Mouse (Mus musculus) heart, embryonic 14.5 days (tissue): Measurements from ENCODE around the gene Rsad1. TPM values are rescaled to one million over a fixed set of nuclear protein-coding genes. Genes with fewer than 3 reads are reported as not detected.

Source experiments
- ATAC-seq: fragments of 200-750 bp; cut with Nextera tagmentation; 2 replicates; pipeline ENCODE4 v1.8.0; 2017; ENCODE audit warnings: low read depth, moderate TSS enrichment; ENCODE audit not compliant: insufficient number of reproducible peaks, insufficient read depth, low FRiP score
- H3K27ac ChIP-seq, 2 experiments: fragments of 200-500 bp in 1 of 2; fragments of 300-500 bp in 1 of 2; sonication (generic) in 1 of 2; replicated peaks in 1 of 2; 2 replicates each; pipeline ENCODE4 v1.5.1; 2012 to 2014; ENCODE audit warnings: low read depth in 2 of 2, low read length in 2 of 2, control low read depth in 1 of 2, mild to moderate bottlenecking in 1 of 2, mixed read lengths in 1 of 2; ENCODE audit not compliant: control insufficient read depth in 1 of 2, insufficient read depth in 1 of 2
- H3K27me3 ChIP-seq: fragments of 300-500 bp; sonication (generic); 2 replicates; pipeline ENCODE4 v1.6.1; 2014; ENCODE audit warnings: mild to moderate bottlenecking, low read length, control low read depth; ENCODE audit not compliant: control insufficient read depth, insufficient read depth
- H3K36me3 ChIP-seq: fragments of 300-500 bp; sonication (generic); 2 replicates; pipeline ENCODE4 v1.6.1; 2014; ENCODE audit warnings: mild to moderate bottlenecking, control low read depth, low read length, mixed read lengths; ENCODE audit not compliant: control insufficient read depth, insufficient read depth
- H3K4me1 ChIP-seq, 2 experiments: fragments of 200-500 bp in 1 of 2; fragments of 300-500 bp in 1 of 2; sonication (generic) in 1 of 2; 2 replicates each; pipeline ENCODE4 v1.6.1; 2012 to 2014; ENCODE audit warnings: low read length in 2 of 2, control low read depth in 1 of 2, mixed read lengths in 1 of 2; ENCODE audit not compliant: control insufficient read depth in 2 of 2, insufficient read depth in 2 of 2
- H3K4me2 ChIP-seq: fragments of 300-500 bp; sonication (generic); 2 replicates; pipeline ENCODE4 v1.6.1; 2014; ENCODE audit warnings: mild to moderate bottlenecking, low read length
- H3K4me3 ChIP-seq, 2 experiments: fragments of 200-500 bp in 1 of 2; fragments of 300-500 bp in 1 of 2; sonication (generic) in 1 of 2; 2 replicates each; pipeline ENCODE4 v1.5.1; 2012 to 2014; ENCODE audit warnings: low read length in 2 of 2, mild to moderate bottlenecking in 2 of 2, control low read depth in 1 of 2, low read depth in 1 of 2, moderate library complexity in 1 of 2; ENCODE audit not compliant: control insufficient read depth in 1 of 2, insufficient read depth in 1 of 2
- H3K9ac ChIP-seq: fragments of 300-500 bp; sonication (generic); 2 replicates; pipeline ENCODE4 v1.6.1; 2014; ENCODE audit warnings: mild to moderate bottlenecking, low read length
- H3K9me3 ChIP-seq: fragments of 300-500 bp; sonication (generic); 2 replicates; pipeline ENCODE4 v1.6.1; 2016; ENCODE audit warnings: low read length, control low read depth; ENCODE audit not compliant: control insufficient read depth
- WGBS: fragments of 180-500 bp; shearing (Covaris S2); extraction: QIAGEN DNeasy Blood & Tissue Kit; methylation state at CpG from one replicate; pipeline ENCODE4 v1.1.7; 2014; 5-methylcytosine and 5-hydroxymethylcytosine counted together
- polyA plus RNA-seq: library from polyadenylated mRNA; unstranded; fragments of >200 nt; fragmentation: Nextera tagmentation; extraction: Ambion mirVana; gene quantifications from 2 replicates; pipeline ENCODE4 v1.2.1, GENCODE M21; 2014

The Rsad1 gene
- polyA plus RNA-seq, 1 experiment from 2014 or later: 5.4 TPM

GRCm38 (mm10) chr11:94547271-94547670 lies 1.8 kb downstream of the Rsad1 start:
- whole genome bisulfite sequencing: 94% methylated on average over 6 of the region's 6 CpGs
- Histone ChIP-seq H3K9me3 (no peaks in the 10 kb centered on the region), H3K27ac (no peak overlapping the region), H3K36me3 (peaks cover 13% of the 10 kb centered on the region; the same call in 1 of the 2 replicates), H3K4me3 (no peak overlapping the region), H3K4me1 (peaks cover 10 to 15% of the 10 kb centered on the region in 2 experiments; a peak in 3 of 4 replicates), H3K9ac (no peak overlapping the region), H3K27me3 (no peaks in the 10 kb centered on the region), H3K4me2 (no peak overlapping the region)
- ATAC-seq: no peak

DNA sequence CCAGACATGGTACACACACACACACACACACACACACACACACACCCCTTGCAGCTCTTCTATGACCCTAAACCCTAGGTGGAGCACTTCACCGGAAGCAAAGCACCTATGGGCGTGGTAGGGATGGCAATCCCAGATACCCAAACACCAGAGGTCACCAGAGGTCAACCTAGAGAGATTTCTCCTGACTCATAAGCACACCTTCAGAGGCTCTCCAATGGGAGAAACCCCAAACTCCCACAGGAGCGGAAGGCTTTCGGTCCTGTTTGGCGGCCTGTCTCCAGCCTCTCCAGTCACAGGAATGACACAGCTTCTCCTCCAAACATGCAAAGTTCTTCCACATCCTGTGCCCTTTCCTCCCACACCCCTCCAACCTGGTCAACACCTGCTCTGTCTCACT lies 2.7 kb downstream of the Rsad1 start:
- Histone ChIP-seq H3K4me1 (peaks cover 10 to 15% of the 10 kb centered on the region in 2 experiments; a peak in 3 of 4 replicates), H3K9ac (no peak overlapping the region), H3K27ac (no peak overlapping the region), H3K4me3 (no peak overlapping the region), H3K4me2 (no peak overlapping the region), H3K36me3 (peaks cover 19% of the 10 kb centered on the region), H3K9me3 (no peaks in the 10 kb centered on the region), H3K27me3 (no peaks in the 10 kb centered on the region)
- 93% methylated on average over 5 of the region's 5 CpGs for WGBS
- ATAC-seq: no peak

DNA sequence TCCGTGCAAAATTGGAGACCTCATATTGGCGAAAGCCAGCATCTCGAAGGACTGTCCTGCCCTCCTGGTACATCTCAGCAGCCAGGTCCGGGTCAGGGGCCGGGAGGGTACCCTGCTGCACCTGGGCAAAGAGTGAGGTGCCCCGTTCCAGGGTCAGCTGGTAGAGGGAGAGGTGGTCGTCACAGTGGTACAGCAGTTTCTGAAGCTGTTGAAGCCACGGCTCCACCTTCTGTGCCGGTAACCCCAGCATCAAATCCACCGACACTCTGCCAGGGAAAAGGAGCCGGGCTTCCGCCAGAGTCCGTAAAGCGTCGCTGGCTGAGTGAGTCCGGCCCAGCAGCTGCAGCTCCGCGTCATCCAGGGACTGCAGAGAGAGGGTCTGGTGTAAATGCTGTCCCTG lies 4.6 kb downstream of the Rsad1 start:
- Histone ChIP-seq H3K27me3 (no peaks in the 10 kb centered on the region), H3K9ac (peak overlapping the region; percentile 34), H3K4me3 (peak overlapping the region; percentile 9; a peak in 2 of 4 replicates), H3K4me2 (peak overlapping the region; percentile 57), H3K36me3 (peaks cover 19% of the 10 kb centered on the region), H3K9me3 (no peaks in the 10 kb centered on the region), H3K27ac (no peak overlapping the region), H3K4me1 (peaks cover 7 to 12% of the 10 kb centered on the region in 2 experiments; a peak in 3 of 4 replicates)
- WGBS: 43% methylated on average over 18 of the region's 18 CpGs
- no peak for ATAC-seq

DNA sequence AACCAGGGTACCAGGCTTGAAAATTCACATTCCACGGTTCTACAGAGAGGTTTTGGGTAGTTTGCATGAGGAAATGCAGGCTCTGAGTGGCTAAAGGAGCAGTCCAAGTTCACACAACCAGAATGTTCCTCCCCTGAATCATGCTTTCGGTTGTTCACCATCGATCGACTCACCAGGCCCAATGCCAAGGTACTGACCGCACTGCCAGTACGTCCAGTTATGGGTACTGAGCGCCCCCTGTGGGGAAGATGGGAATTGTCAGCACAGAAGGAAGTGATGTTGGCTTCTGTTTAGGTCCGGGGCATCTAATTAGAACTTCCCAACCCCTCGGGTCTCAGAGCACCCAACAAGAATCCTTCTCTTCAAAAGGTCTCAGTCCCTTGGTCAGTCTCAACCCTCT lies 5.1 kb downstream of the Rsad1 start:
- WGBS: 22% methylated on average over 9 of the region's 9 CpGs
- no peak for ATAC-seq
- no peak overlapping the region for H3K4me3 ChIP-seq

DNA sequence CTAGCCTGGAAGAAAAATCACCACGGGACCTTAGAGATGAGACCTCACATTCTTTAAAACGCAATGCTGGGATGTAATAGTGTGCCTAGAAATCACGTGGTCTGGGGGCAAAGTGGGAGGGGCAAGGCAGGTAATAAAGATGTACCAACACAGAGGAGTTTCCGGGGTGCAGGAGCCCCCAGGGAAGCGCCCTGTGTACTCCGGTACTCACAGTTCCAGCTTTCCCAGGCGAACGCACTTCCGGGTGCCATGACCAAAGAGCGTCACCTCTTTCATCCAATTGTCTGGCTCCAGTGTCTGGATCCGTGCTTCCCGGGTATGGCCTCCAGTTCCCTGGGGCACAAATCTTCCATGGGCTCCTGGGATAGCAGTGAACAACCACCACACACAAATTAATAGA lies 5.7 kb downstream of the Rsad1 start:
- H3K9ac ChIP-seq: no peak overlapping the region
- peaks cover 19% of the 10 kb centered on the region for H3K36me3 ChIP-seq
- H3K27ac ChIP-seq: no peak overlapping the region
- WGBS: 87% methylated on average over 12 of the region's 12 CpGs
- H3K4me3 ChIP-seq: no peak overlapping the region
- H3K4me1 ChIP-seq: peaks cover 4 to 11% of the 10 kb centered on the region in 2 experiments; a peak in 2 of 4 replicates
- no peak overlapping the region for H3K4me2 ChIP-seq
- H3K27me3 ChIP-seq: no peaks in the 10 kb centered on the region
- ATAC-seq: no peak
- H3K9me3 ChIP-seq: no peaks in the 10 kb centered on the region

More for the DNA sequence above, 5.1 kb downstream of the Rsad1 start:
- Histone ChIP-seq H3K4me2 (peak overlapping the region; percentile 57), H3K27ac (no peak overlapping the region), H3K9me3 (no peaks in the 10 kb centered on the region), H3K9ac (no peak overlapping the region), H3K36me3 (peaks cover 19% of the 10 kb centered on the region), H3K4me1 (peaks cover 5 to 11% of the 10 kb centered on the region in 2 experiments; a peak in 2 of 4 replicates), H3K27me3 (no peaks in the 10 kb centered on the region)

DNA sequence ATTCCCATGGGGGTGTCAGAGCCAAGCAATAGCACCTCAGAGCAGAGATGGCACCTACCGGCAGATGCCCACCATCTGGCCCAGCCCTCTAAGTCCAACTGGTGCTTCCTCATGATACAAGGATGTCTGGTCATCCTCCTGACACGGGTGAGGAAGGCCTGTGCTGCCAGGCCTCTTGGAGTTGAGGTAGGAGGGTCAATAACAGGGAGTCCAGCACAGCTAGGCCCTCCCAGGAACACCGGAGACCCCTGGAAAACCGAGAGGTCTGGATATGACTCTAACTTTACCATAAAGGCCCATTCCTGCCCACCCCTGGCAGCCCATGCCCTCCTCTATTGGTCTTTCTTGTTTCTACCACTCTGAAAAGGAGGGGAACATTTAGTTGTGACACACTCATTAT lies 6.7 kb downstream of the Rsad1 start:
- H3K36me3 ChIP-seq: peaks cover 19% of the 10 kb centered on the region
- H3K4me2 ChIP-seq: no peak overlapping the region
- H3K4me3 ChIP-seq: no peak overlapping the region
- 86% methylated on average over 4 of the region's 4 CpGs for WGBS
- no peak for ATAC-seq
- H3K27me3 ChIP-seq: no peaks in the 10 kb centered on the region
- H3K4me1 ChIP-seq: peaks cover 3 to 7% of the 10 kb centered on the region in 2 experiments; a peak in 2 of 4 replicates
- no peaks in the 10 kb centered on the region for H3K9me3 ChIP-seq
- no peak overlapping the region for H3K27ac ChIP-seq
- no peak overlapping the region for H3K9ac ChIP-seq

DNA sequence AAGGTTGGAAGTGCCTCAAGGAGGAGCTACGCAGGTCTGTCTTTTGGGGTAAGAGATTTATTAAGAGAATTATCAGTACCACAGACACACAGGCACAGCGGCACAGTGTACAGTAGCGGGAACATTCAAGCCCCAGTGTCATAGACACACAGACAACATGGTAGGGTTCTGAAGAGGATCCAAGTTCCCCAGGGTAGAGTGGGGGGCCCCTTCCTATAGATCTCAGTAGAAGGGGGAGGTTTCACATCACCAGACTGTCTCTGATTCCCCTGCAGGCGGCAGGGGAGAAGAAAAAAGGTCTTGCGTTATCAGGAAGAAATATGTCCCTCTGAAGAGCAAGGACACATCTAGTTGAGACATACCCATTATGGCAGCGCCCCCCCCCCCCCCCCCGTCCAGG lies 9.3 kb downstream of the Rsad1 start:
- 76% methylated on average over 7 of the region's 7 CpGs for WGBS
- H3K36me3 ChIP-seq: peaks cover 19% of the 10 kb centered on the region
- no peak overlapping the region for H3K4me2 ChIP-seq
- H3K4me1 ChIP-seq: peaks cover 4 to 7% of the 10 kb centered on the region in 2 experiments; a peak in 3 of 4 replicates
- no peak for ATAC-seq
- H3K4me3 ChIP-seq: no peak overlapping the region
- H3K27me3 ChIP-seq: no peaks in the 10 kb centered on the region
- no peak overlapping the region for H3K9ac ChIP-seq
- H3K27ac ChIP-seq: no peak overlapping the region
- 0 out of 2 replicates have a peak, but pooled peaks cover 2% of the 10 kb centered on the region for H3K9me3 ChIP-seq

- Histone ChIP-seq H3K36me3 (peaks cover 19% of the 10 kb centered on the region), H3K4me3 (no peak overlapping the region), H3K9me3 (0 out of 2 replicates have a peak, but pooled peaks cover 4% of the 10 kb centered on the region), H3K9ac (no peak overlapping the region), H3K27me3 (no peaks in the 10 kb centered on the region), H3K4me2 (no peak overlapping the region), H3K27ac (no peak overlapping the region), H3K4me1 (peaks cover 2 to 3% of the 10 kb centered on the region in 2 experiments; a peak in 3 of 4 replicates)
- WGBS: 55% methylated on average over 8 of the region's 8 CpGs
- no peak for ATAC-seq
Observed at GRCm38 (mm10) chr11:94538733-94539292, 10.2 kb downstream of the Rsad1 start.
